Mouse (Mus musculus) CH12.LX (cell line): ENCODE measurements around the gene Filip1l. TPM values are rescaled to one million over a fixed set of nuclear protein-coding genes. Genes with fewer than 3 reads are reported as not detected.

Experiments used
- DNase-seq: peaks from one replicate; pipeline ENCODE4 v3.0.0-alpha.2; 2013; ENCODE audit errors: extremely low read depth
- H3K27ac ChIP-seq: 2 replicates; pipeline ENCODE4 v1.5.1; 2012; ENCODE audit warnings: low read depth, mild to moderate bottlenecking, control low read depth, moderate library complexity; ENCODE audit not compliant: insufficient read depth
- H3K27me3 ChIP-seq: replicated peaks from 2 replicates; pipeline ENCODE3; 2012; ENCODE audit warnings: inconsistent platforms
- H3K36me3 ChIP-seq, 2 experiments: replicated peaks in 1 of 2; 2 replicates each; pipeline versions ENCODE3 to v1.6.1; 2012; ENCODE audit warnings: inconsistent platforms in 1 of 2, low read length in 1 of 2, mild to moderate bottlenecking in 1 of 2, mixed read lengths in 1 of 2, moderate library complexity in 1 of 2; ENCODE audit not compliant: control insufficient read depth in 1 of 2, insufficient read depth in 1 of 2
- H3K4me1 ChIP-seq, 2 experiments: 2 replicates each; pipeline ENCODE4 v1.6.1; 2012; ENCODE audit warnings: inconsistent platforms in 1 of 2, moderate library complexity in 1 of 2; ENCODE audit not compliant: insufficient read depth in 2 of 2, control insufficient read depth in 1 of 2
- H3K4me2 ChIP-seq: 2 replicates; pipeline ENCODE4 v1.6.1; 2012; ENCODE audit warnings: low read depth, mild to moderate bottlenecking, control low read depth; ENCODE audit not compliant: poor library complexity, insufficient read depth, severe bottlenecking
- H3K4me3 ChIP-seq, 3 experiments: fragments of 150-350 bp in 1 of 3; sonication (generic) in 1 of 3; replicated peaks in 1 of 3; 2 replicates each; pipeline versions ENCODE3 to v1.5.1; 2011 to 2012; ENCODE audit warnings: low read depth in 2 of 3, low read length in 2 of 3, mild to moderate bottlenecking in 2 of 3, moderate library complexity in 2 of 3, control low read depth in 1 of 3, improper control_type of control experiment in 1 of 3, inconsistent platforms in 1 of 3, mixed read lengths in 1 of 3; ENCODE audit not compliant: poor library complexity in 1 of 3
- H3K79me2 ChIP-seq: replicated peaks from 2 replicates; pipeline ENCODE4 v1.6.1; 2012; ENCODE audit warnings: mild to moderate bottlenecking, moderate library complexity; ENCODE audit not compliant: control insufficient read depth, poor library complexity, insufficient read depth, severe bottlenecking; ENCODE audit errors: extremely low read depth
- H3K9ac ChIP-seq: 2 replicates; pipeline ENCODE4 v1.6.1; 2012; ENCODE audit warnings: low read depth, mild to moderate bottlenecking, control low read depth, moderate library complexity; ENCODE audit not compliant: insufficient read depth
- H3K9me3 ChIP-seq: replicated peaks from 2 replicates; pipeline ENCODE3; 2012; ENCODE audit warnings: low read length, inconsistent platforms, mixed read lengths
- BHLHE40 ChIP-seq: IDR thresholded peaks from 2 replicates; pipeline ENCODE4 v1.6.1; 2011; ENCODE audit warnings: mild to moderate bottlenecking, low read depth, low read length, improper control_type of control experiment
- CHD1 ChIP-seq: IDR thresholded peaks from 2 replicates; pipeline ENCODE4 v1.6.1; 2012; ENCODE audit warnings: low read depth, low read length, improper control_type of control experiment, inconsistent platforms
- CHD2 ChIP-seq: IDR thresholded peaks from 2 replicates; pipeline ENCODE4 v1.6.1; 2011; ENCODE audit warnings: low read length, improper control_type of control experiment
- CTCF ChIP-seq, 2 experiments: IDR thresholded peaks in 1 of 2; conservative IDR thresholded peaks in 1 of 2; 2 replicates each; pipeline ENCODE4 v1.5.1; 2011 to 2012; ENCODE audit warnings: low read depth in 2 of 2, low read length in 2 of 2, improper control_type of control experiment in 1 of 2, inconsistent platforms in 1 of 2, mild to moderate bottlenecking in 1 of 2, moderate library complexity in 1 of 2
- E2F4 ChIP-seq: IDR thresholded peaks from 2 replicates; pipeline ENCODE4 v1.6.1; 2011; ENCODE audit warnings: low read depth, low read length, improper control_type of control experiment; ENCODE audit not compliant: insufficient replicate concordance
- ELF1 ChIP-seq: IDR thresholded peaks from 2 replicates; pipeline ENCODE4 v1.6.1; 2014; ENCODE audit warnings: low read depth, mild to moderate bottlenecking, inconsistent platforms, low read length, improper control_type of control experiment
- EP300 ChIP-seq: IDR thresholded peaks from 2 replicates; pipeline ENCODE4 v1.6.1; 2011; ENCODE audit warnings: low read length, improper control_type of control experiment
- ETS1 ChIP-seq: conservative IDR thresholded peaks from 2 replicates; pipeline ENCODE4 v1.6.1; 2012; ENCODE audit warnings: low read depth, mild to moderate bottlenecking, inconsistent platforms, low read length, improper control_type of control experiment, moderate library complexity
- GABPA ChIP-seq: IDR thresholded peaks from 2 replicates; pipeline ENCODE4 v1.6.1; 2012; ENCODE audit warnings: low read depth, low read length, improper control_type of control experiment, inconsistent platforms; ENCODE audit not compliant: insufficient replicate concordance
- HCFC1 ChIP-seq: IDR thresholded peaks from 2 replicates; pipeline ENCODE4 v1.6.1; 2012; ENCODE audit warnings: low read depth, mild to moderate bottlenecking, inconsistent platforms, low read length, improper control_type of control experiment
- IRF4 ChIP-seq: IDR thresholded peaks from 2 replicates; pipeline ENCODE4 v1.6.1; 2014; ENCODE audit warnings: low read depth, mild to moderate bottlenecking, inconsistent platforms, low read length, improper control_type of control experiment
- JUN ChIP-seq: IDR thresholded peaks from 2 replicates; pipeline ENCODE4 v1.6.1; 2011; ENCODE audit warnings: low read depth, mild to moderate bottlenecking, low read length, improper control_type of control experiment, moderate library complexity; ENCODE audit not compliant: insufficient read depth
- JUND ChIP-seq: conservative IDR thresholded peaks from 2 replicates; pipeline ENCODE4 v1.6.1; 2011; ENCODE audit warnings: low read depth, low read length, improper control_type of control experiment
- KAT2A ChIP-seq: IDR thresholded peaks from 2 replicates; pipeline ENCODE4 v1.6.1; 2012; ENCODE audit warnings: low read length, improper control_type of control experiment, inconsistent platforms; ENCODE audit not compliant: insufficient replicate concordance
- MAFK ChIP-seq: IDR thresholded peaks from 2 replicates; pipeline ENCODE4 v1.6.1; 2011; ENCODE audit warnings: low read length, improper control_type of control experiment; ENCODE audit not compliant: insufficient replicate concordance
- MAX ChIP-seq: IDR thresholded peaks from 2 replicates; pipeline ENCODE4 v1.6.1; 2011; ENCODE audit warnings: low read length, improper control_type of control experiment
- MAZ ChIP-seq: IDR thresholded peaks from 2 replicates; pipeline ENCODE4 v1.6.1; 2012; ENCODE audit warnings: low read depth, mild to moderate bottlenecking, inconsistent platforms, low read length, improper control_type of control experiment, moderate library complexity
- MEF2A ChIP-seq: IDR thresholded peaks from 2 replicates; pipeline ENCODE4 v1.6.1; 2014; ENCODE audit warnings: low read depth, mild to moderate bottlenecking, inconsistent platforms, low read length, improper control_type of control experiment, borderline replicate concordance
- MXI1 ChIP-seq: IDR thresholded peaks from 2 replicates; pipeline ENCODE4 v1.6.1; 2011; ENCODE audit warnings: mild to moderate bottlenecking, low read depth, low read length, improper control_type of control experiment
- MYC ChIP-seq: IDR thresholded peaks from 2 replicates; pipeline ENCODE4 v1.6.1; 2011; ENCODE audit warnings: low read depth, mild to moderate bottlenecking, improper control_type of control experiment, low read length
- NELFE ChIP-seq: IDR thresholded peaks from 2 replicates; pipeline ENCODE4 v1.6.1; 2011; ENCODE audit warnings: low read depth, low read length, improper control_type of control experiment
- NRF1 ChIP-seq: IDR thresholded peaks from 2 replicates; pipeline ENCODE4 v1.6.1; 2014; ENCODE audit warnings: low read depth, mild to moderate bottlenecking, inconsistent platforms, low read length, improper control_type of control experiment, moderate library complexity
- PAX5 ChIP-seq: IDR thresholded peaks from 2 replicates; pipeline ENCODE4 v1.6.1; 2012; ENCODE audit warnings: low read length, inconsistent platforms, mixed read lengths
- POLR2A ChIP-seq: IDR thresholded peaks from 2 replicates; pipeline ENCODE4 v1.6.1; 2011; ENCODE audit warnings: low read depth, mild to moderate bottlenecking, improper control_type of control experiment, low read length
- POLR2AphosphoS2 ChIP-seq: IDR thresholded peaks from 2 replicates; pipeline ENCODE4 v1.6.1; 2011; ENCODE audit warnings: low read depth, low read length, improper control_type of control experiment
- RAD21 ChIP-seq: IDR thresholded peaks from 2 replicates; pipeline ENCODE4 v1.6.1; 2011; ENCODE audit warnings: low read depth, mild to moderate bottlenecking, low read length, improper control_type of control experiment, moderate library complexity
- RCOR1 ChIP-seq: conservative IDR thresholded peaks from 2 replicates; pipeline ENCODE4 v1.6.1; 2012; ENCODE audit warnings: low read depth, mild to moderate bottlenecking, inconsistent platforms, low read length, improper control_type of control experiment
- SIN3A ChIP-seq: IDR thresholded peaks from 2 replicates; pipeline ENCODE4 v1.6.1; 2012; ENCODE audit warnings: low read length, improper control_type of control experiment, inconsistent platforms
- SMC3 ChIP-seq: IDR thresholded peaks from 2 replicates; pipeline ENCODE4 v1.6.1; 2011; ENCODE audit warnings: low read depth, low read length, improper control_type of control experiment
- TBP ChIP-seq: conservative IDR thresholded peaks from 2 replicates; pipeline ENCODE4 v1.6.1; 2011; ENCODE audit warnings: low read depth, low read length, improper control_type of control experiment
- TCF12 ChIP-seq: IDR thresholded peaks from 2 replicates; pipeline ENCODE4 v1.6.1; 2014; ENCODE audit warnings: low read depth, mild to moderate bottlenecking, inconsistent platforms, low read length, improper control_type of control experiment
- UBTF ChIP-seq: IDR thresholded peaks from 2 replicates; pipeline ENCODE4 v1.6.1; 2012; ENCODE audit warnings: low read depth, mild to moderate bottlenecking, inconsistent platforms, low read length, improper control_type of control experiment, moderate library complexity
- USF1 ChIP-seq: IDR thresholded peaks from 2 replicates; pipeline ENCODE4 v1.6.1; 2014; ENCODE audit warnings: low read depth, mild to moderate bottlenecking, inconsistent platforms, low read length, improper control_type of control experiment
- USF2 ChIP-seq: conservative IDR thresholded peaks from 2 replicates; pipeline ENCODE4 v1.6.1; 2011; ENCODE audit warnings: low read depth, low read length, improper control_type of control experiment
- ZC3H11A ChIP-seq: IDR thresholded peaks from 2 replicates; pipeline ENCODE4 v1.6.1; 2012; ENCODE audit warnings: low read depth, mild to moderate bottlenecking, inconsistent platforms, low read length, improper control_type of control experiment
- ZKSCAN1 ChIP-seq: IDR thresholded peaks from 2 replicates; pipeline ENCODE4 v1.6.1; 2012; ENCODE audit warnings: low read depth, inconsistent platforms, low read length, improper control_type of control experiment, borderline replicate concordance
- ZMIZ1 ChIP-seq: IDR thresholded peaks from 2 replicates; pipeline ENCODE4 v1.6.1; 2012; ENCODE audit warnings: low read depth, mild to moderate bottlenecking, inconsistent platforms, low read length, improper control_type of control experiment
- ZNF384 ChIP-seq: IDR thresholded peaks from 2 replicates; pipeline ENCODE4 v1.6.1; 2012; ENCODE audit warnings: low read depth, low read length, improper control_type of control experiment, inconsistent platforms
- dilution Hi-C: fragments of 300-500 bp; cut with MboI; formaldehyde crosslinking; loops from 2 replicates; pipeline ENCODE4 v1.14.3; 2020; ENCODE audit warnings: low sequenced_read_pairs; ENCODE audit not compliant: extremely low pct_unique_long_range_greater_than_20kb, extremely low pct_ligation_motif_present
- in situ Hi-C: fragments of 300-500 bp; cut with MboI; formaldehyde crosslinking; loops from 3 replicates; pipeline ENCODE4 v1.14.3; 2019; ENCODE audit warnings: low sequenced_read_pairs, low pct_ligation_motif_present, low pct_unique_long_range_greater_than_20kb, mixed read lengths
- polyA plus RNA-seq: library from polyadenylated mRNA; unstranded; fragments of >175 nt; gene quantifications from 2 replicates; pipeline ENCODE4 v1.2.1, GENCODE M21; 2012; ENCODE audit warnings: low read depth; ENCODE audit not compliant: insufficient read length
- total RNA-seq, 2 experiments: library from RNA; depleted of rRNA; stranded (reverse); fragments of 300-350 nt in 1 of 2; fragments of >200 nt in 1 of 2; gene quantifications; 2 replicates each; pipeline ENCODE4 v1.2.3; 2012 to 2014

Filip1l gene
- total and polyA plus RNA-seq, 3 experiments = 2.1 to 17.6 (median 5.7) TPM

GRCm38 (mm10) chr16:57336770-57337423, 16.0 kb upstream of the Filip1l start:
- peak; percentile 95 for DNase-seq
- in situ Hi-C loops = no loop called here
- peak; percentile 99 for TF ChIP-seq EP300
- peak; percentile 99 for TF ChIP-seq BHLHE40
- no peak for TF ChIP-seq CTCF (conservative IDR thresholded peaks at IDR 0.05 in 1 of 2, IDR thresholded peaks at IDR 0.05 in 1 of 2; ENCODE audit: low read depth in 2 of 2, low read length in 2 of 2)
- no peak for TF ChIP-seq POLR2A
- TF ChIP-seq GABPA = no peak
- no peak for TF ChIP-seq CHD1
- no peak; the same call in 1 of the 2 replicates for TF ChIP-seq ZMIZ1
- TF ChIP-seq IRF4 = peak; percentile 99
- TF ChIP-seq POLR2AphosphoS2 = no peak
- peak; percentile 72; the same call in 1 of the 2 replicates for TF ChIP-seq TBP
- peak; percentile 97 for TF ChIP-seq TCF12
- TF ChIP-seq NELFE = no peak
- TF ChIP-seq JUN = peak; percentile 21
- no peak; the same call in 1 of the 2 replicates for TF ChIP-seq SMC3
- TF ChIP-seq CHD2 = peak; percentile 81; the same call in 1 of the 2 replicates
- peak; percentile 99 for TF ChIP-seq ETS1
- TF ChIP-seq PAX5 = no peak
- no peak for TF ChIP-seq USF2
- no peak for TF ChIP-seq NRF1
- TF ChIP-seq RCOR1 = peak; percentile 98; the same call in 1 of the 2 replicates
- 0 out of 2 replicates have a peak, but pooled peaks have one; percentile 8 for TF ChIP-seq MAFK
- no peak for TF ChIP-seq KAT2A
- no peak for TF ChIP-seq UBTF
- no peak for TF ChIP-seq USF1
- TF ChIP-seq SIN3A = peak; percentile 83; the same call in 1 of the 2 replicates
- TF ChIP-seq MAX = no peak; the same call in 1 of the 2 replicates
- no peak for TF ChIP-seq E2F4
- TF ChIP-seq ZKSCAN1 = no peak
- no peak; the same call in 1 of the 2 replicates for TF ChIP-seq JUND
- peak; percentile 92 for TF ChIP-seq MEF2A
- 0 out of 2 replicates have a peak, but pooled peaks have one; percentile 9 for TF ChIP-seq HCFC1
- 0 out of 2 replicates have a peak, but pooled peaks have one; percentile 12 for TF ChIP-seq MXI1
- TF ChIP-seq RAD21 = no peak
- TF ChIP-seq ZNF384 = no peak
- TF ChIP-seq ELF1 = no peak
- TF ChIP-seq ZC3H11A = no peak
- TF ChIP-seq MAZ = no peak
- peak; percentile 57; the same call in 1 of the 2 replicates for TF ChIP-seq MYC
- dilution Hi-C loops = no loop called here
- no peaks in the 10 kb centered on the region for H3K27me3 ChIP-seq
- peaks cover 16 to 55% of the 10 kb centered on the region in 2 experiments for H3K4me1 ChIP-seq
- no peaks in the 10 kb centered on the region for H3K79me2 ChIP-seq
- H3K9me3 ChIP-seq = no peaks in the 10 kb centered on the region
- H3K9ac ChIP-seq = peak overlapping the region; percentile 61
- peak overlapping the region; percentile 63 for H3K27ac ChIP-seq
- peak overlapping the region; percentile 44 to 59 (median 47) for H3K4me3 ChIP-seq
- peak overlapping the region; percentile 77 for H3K4me2 ChIP-seq
- H3K36me3 ChIP-seq = peaks cover 0 to 3% of the 10 kb centered on the region in 2 experiments
